Mouse (Mus musculus) kidney, adult 18-20 months (tissue): ENCODE measurements at regions not wholly inside any gene's neighbourhood (a gene's known extent, or its start where the extent isn't known, plus 50 kb on each side); places are given as distances from the start of the nearest gene placed in this dataset.

Source experiments
- DNase-seq: peaks from one replicate; pipeline ENCODE4 v3.0.0; 2021

- DNase-seq, result no peak
Observed at GRCm38 (mm10) chr7:129772540-129773331, 181.1 kb downstream of the Wdr11 start.

DNA sequence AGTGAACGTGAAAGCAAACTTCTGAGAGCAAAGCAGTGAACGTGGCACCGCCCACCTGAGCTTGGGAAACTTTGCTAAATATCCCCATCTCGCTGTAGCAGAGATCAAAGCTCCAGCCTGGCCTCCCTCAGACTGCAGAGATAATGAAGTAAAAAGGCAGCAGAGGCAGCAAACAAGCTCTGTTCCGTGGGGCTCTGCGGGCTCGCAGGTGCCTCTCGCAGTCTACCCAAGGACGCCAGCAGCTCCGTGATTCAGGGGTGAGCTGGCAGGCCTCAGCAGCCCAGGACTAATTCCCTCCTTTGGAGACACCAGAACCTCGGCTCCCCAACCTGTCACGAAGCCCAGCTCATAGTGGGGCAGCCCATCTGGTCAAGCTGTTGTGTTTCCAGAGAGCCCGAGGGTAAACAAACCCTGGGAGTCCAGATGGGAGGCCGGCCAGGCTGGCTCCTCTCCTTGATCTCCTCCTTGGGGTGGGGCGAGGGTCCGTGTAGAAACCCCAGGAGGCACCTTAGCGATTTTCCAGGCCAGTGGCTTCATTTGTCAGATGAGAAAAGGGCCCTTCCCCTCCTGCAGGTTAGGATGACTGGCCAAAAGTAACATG is 182.7 kb downstream of the Wdr11 start:
- no peak for DNase-seq

- DNase-seq, result no peak
Observed at GRCm38 (mm10) chr7:129775189-129775588, 183.5 kb downstream of the Wdr11 start.

DNA sequence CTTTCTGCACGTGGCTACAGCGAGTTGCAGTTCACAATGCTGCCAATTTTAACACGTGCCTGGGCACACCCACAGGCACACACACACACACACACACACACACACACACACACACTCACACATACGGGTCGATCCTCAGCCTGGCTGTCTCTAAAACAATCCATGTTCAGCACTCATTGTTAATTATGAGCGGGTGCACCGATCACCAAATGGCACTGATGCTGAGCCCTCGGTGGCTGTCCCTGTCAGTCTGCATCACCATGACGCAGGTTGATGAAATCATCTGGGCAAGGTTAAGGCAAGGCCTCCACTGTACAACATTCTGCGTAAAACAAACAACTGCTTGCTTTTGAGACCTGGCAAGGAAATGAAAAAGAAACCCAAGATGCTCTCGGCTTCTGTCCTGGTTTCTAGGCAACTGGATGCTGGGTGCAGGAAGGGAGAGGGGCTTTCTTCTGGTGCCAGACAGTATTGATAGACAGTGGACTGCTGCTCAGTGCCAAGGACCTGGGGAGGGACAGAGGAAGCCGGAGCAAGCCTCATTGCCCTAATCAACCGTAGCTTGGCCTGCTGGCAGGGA is 187.3 kb downstream of the Wdr11 start:
- no peak for DNase-seq

DNA sequence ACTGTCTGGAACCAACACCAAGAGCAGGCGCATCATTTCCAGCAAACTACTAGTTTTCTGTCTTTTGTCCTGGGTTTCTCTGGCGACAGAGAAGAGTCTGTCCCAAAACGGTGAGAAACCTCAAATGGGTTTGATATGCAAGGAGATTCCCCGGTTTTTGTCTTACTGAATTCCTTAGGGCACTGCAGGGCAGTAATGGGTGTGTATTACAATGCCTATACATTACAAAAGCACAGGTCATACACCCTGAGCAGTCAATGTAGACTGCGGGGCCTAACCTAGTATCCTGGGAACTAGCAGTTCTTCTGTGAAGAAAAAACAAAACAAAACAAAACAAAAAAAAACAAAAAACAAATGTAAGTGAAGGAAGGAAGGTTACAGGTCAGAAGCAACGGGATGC is 188.3 kb downstream of the Wdr11 start:
- DNase-seq, result no peak

- DNase-seq, result no peak
Observed at GRCm38 (mm10) chr7:129781756-129782155, 190.1 kb downstream of the Wdr11 start.

GRCm38 (mm10) chr7:129784966-129785365 is 193.3 kb downstream of the Wdr11 start:
- DNase-seq, result no peak

- no peak for DNase-seq
Observed at GRCm38 (mm10) chr7:129787011-129787410, 195.3 kb downstream of the Wdr11 start.

DNA sequence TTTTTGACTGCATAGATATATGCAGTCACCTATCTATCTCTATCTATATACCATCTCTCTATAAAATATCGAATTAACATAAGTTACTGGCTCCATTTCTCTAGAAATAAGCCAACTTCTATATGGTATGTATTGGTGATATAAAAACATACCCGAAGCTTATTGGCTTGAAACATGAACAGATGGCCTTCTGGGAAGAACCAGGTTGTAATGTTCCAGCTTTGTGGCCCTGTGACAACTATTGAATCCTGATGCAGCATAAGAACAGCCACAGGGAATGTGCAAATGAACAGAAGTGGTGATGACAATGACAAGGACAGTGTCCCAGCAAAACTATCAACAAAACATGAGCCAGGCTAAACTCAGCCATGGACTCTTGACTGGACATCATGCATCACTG is 196.1 kb downstream of the Wdr11 start:
- no peak for DNase-seq

DNA sequence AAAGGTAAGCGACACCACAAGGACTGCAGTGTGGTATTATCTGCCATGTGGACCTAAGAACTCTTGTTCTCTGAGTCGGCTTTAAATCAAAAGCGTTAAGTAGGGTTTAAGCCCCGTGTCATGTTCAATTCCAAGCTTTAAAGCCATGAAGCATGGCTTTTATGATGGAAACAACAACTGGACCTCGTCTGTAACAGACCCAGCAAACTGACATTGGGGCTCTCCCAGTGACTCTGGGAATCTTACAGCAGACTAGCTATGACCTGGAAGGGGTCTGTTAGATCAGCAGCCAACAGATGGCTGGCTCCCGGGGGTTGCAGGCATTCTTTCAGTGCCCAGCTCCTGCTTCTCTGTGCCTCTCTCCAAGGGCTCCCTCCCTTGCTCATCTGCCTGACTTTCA is 197.8 kb downstream of the Wdr11 start:
- no peak for DNase-seq

GRCm38 (mm10) chr7:129790590-129791449 is 199.2 kb downstream of the Wdr11 start:
- no peak for DNase-seq

DNA sequence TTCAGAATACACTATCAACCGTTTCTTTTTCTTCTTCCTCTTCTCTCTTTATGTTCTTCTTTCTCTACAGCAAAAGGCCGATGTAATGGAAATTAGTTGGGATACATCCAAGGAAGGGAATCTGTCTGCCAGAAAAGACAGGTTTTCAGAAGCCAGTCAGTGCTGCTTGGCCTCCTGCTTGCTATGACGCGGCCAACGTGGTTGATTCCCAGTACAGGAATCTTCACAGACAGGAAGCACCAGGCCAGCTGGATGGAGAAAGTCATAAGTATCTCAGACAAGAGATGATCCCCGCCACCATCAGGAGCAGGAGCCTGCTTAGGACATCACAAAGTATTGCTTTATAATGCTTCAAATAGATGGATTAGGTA is 199.8 kb downstream of the Wdr11 start:
- DNase-seq, result no peak

DNA sequence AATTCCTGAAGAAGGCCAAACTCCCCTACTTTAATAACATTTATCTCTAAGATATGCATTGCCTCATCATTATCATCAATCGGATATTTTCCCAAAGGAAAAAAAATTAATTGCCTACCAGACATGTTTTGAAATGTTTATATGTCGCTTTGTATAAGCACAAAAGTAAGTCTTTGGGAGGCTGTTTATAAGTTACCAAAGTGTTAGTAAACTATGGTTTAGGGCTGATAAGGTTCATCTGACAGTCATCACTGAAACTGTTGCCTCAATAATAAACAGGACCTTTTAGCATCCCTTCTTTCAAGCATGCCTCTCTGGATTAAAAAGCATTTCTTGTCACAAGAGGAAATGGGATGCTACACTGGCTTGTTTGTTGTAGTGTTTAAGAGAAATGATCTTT is 202.1 kb downstream of the Wdr11 start:
- DNase-seq, result no peak

DNA sequence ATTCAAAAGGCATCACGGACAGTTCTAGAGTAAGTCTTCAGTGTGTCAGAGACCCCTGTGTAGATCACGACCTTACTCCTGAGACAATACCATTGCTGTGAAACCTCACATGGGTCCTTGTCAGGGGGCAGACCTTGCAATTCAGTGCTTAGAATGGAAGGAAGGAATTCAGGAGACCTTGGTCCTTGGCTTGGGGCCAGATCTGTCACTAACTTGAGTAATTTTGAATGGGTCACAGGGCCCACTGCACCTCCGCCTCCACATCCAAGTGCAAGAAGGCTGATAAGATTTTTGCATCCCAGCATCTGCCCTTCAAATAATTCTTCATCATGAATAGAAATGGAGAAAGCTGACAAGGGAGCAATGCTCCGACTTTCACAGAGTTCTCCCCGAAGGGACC is 202.6 kb downstream of the Wdr11 start:
- DNase-seq, result no peak

GRCm38 (mm10) chr7:129798525-129798924 is 206.9 kb downstream of the Wdr11 start:
- DNase-seq, result no peak

DNA sequence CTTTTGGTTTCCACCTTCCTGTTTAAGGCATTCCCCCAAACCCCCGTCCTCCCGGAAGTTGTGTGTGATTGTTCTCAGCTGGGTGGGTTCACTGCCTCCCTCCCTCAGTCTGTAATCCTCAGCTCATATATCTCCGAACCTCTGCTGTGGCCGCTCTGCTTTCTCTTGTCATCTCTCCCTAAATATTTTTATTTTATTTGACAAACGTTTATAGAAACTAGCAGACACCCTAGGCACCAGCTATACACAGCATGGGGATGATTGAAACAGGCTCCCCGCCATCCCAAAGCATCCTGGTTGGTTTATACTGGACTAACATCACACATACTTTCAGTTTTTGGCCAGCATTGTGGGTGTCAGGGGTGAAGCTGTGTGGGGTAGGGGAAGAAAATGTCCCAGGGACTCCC is 208.8 kb downstream of the Wdr11 start:
- no peak for DNase-seq

GRCm38 (mm10) chr7:129801431-129801847 is 209.8 kb downstream of the Wdr11 start:
- DNase-seq, result no peak

- no peak for DNase-seq
Observed at GRCm38 (mm10) chr7:129802168-129802567, 210.5 kb downstream of the Wdr11 start.

DNA sequence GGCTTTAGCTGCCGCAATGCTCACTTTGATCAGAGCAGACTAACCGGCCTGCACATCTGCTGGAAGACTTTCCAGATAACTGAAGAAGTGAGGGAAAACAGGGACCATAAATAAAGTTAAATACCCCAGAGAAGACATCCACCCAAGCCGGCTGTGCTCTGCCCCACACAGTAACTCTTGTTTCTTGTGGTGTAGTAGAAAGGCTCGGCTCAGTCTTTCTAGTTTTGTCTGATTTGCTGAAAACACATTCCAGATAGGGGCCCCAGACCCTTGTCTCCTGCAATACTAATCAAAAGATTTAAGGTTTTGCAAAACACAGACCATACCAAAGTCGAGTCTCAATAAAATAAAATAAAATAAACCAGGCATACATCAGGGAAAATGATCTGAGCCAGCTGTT is 213.7 kb downstream of the Wdr11 start:
- no peak for DNase-seq

DNA sequence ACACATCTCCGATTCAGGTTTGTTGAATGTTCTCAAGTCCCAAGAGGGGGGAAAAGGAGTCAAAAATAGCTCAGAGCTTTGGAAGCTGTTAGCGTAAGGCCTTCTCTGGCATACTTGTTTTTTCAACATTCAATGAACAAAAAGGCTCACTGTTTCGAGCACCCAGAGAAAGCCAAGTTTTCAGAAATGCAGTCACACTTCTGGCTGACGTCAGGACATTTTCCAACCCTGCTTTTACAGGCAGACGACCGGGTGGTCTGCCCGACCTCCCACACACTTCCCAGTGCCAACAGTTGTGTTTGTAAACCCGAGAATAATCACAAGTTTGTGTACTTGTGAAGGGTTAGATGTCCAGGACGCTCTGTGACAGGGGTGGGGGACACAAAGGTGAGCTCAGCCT is 218.5 kb downstream of the Wdr11 start:
- DNase-seq, result no peak

DNA sequence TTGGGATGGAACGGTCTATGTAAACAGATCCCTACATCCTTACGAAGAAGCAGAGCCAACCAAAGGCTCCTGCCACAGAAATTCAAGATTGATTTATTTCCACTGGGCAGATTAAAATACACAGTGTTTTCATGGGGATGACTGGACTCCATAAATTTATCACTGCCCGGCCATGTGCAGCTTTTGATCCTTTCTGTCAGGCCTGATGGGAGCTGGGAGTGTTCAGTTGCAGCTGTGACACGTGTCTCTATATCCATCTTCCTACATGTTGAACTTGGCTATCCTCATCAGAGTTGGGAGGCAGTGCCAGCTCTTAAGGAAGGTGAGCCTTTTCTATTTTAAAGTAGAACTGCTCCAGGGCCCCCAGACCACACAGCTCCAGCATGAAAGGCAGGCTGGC is 218.9 kb downstream of the Wdr11 start:
- no peak for DNase-seq

- DNase-seq, result no peak
Observed at GRCm38 (mm10) chr7:129814149-129814860, 222.6 kb downstream of the Wdr11 start.

GRCm38 (mm10) chr7:129818833-129819232 is 227.2 kb downstream of the Wdr11 start:
- no peak for DNase-seq
